Mouse (Mus musculus): Measurements from ENCODE around the gene Gm9495. TPM values are rescaled to one million over a fixed set of nuclear protein-coding genes. Genes with fewer than 3 reads are reported as not detected.
A peak's percentile ranks its signal among the peaks of the same experiment; 100 is the strongest.
"Not testable (repeated sequence)": the region's sequence is repeated elsewhere in the genome, so short reads cannot be mapped to it uniquely, and the experiment has no call there.

Gene Gm9495
- total RNA-seq (2017) = not detected in 2 replicates

DNA sequence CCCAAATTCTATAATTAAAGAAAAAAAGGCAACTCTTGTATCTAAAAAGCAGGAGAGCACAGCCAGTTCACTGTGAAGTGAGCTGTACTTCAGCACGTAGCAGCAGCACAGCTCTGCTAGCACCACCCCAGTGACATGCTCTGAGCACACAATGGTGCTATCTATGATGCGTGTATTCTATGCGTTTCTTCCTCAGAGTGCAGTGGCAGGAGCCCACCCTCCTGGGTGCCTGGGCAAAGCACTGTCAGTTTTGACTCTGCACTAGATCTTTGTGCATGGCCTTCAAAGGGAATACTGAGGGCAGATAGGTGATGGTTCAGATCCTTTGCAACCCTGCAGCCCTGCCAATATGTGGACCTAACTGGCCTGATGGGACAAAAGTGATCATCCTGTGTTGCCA is at the start of gene Gm9495:
Gene Gm9495, minus strand, starts transcription at position 101 of the 400 bp plus-strand sequence.
- not testable (repeated sequence) for ATAC-seq (replicated peaks; ENCODE audit: low read depth, poor library complexity, severe bottlenecking)

DNA sequence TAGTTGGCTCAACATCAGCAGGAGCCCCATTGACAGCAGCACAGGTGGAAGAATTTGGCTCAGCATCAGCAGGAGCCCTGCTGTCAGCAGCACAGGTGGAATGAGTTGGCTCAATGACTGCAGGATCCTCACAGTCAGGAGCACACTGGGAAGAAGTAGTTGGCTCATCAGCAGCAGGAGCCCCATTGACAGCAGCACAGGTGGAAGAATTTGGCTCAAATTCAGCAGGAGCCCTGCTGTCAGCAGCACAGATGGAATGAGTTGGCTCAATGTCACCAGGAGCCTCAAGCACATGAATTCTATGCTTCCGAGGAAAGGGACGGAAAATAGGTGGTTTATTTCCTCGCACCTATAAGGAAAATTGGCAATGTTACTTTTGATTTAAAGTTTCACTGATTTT is 21.6 kb upstream of the Gm9495 start:
- ATAC-seq (replicated peaks; ENCODE audit: low read depth, poor library complexity, severe bottlenecking) = not testable (repeated sequence)

DNA sequence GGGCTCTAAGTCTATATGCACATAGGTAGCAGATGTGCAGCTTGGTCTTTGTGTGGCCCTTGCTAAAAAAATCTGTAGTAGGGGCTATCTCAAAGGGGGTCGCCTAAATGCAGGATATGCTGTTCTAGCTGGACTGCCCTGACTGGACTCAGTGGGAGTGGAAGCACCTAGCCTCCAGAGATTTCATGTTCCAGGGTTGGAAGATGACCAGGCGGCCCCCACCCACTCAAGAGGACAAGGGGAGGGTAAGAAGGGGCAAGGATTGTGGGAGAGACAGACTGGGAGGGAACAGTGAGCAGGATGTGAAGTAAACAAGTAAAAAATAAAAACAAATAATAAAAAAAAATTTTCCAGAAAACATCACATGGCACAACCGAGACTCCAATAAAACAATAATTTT is 33.3 kb downstream of the Gm9495 start:
- ATAC-seq (replicated peaks; ENCODE audit: low read depth, poor library complexity, severe bottlenecking) = not testable (repeated sequence)

DNA sequence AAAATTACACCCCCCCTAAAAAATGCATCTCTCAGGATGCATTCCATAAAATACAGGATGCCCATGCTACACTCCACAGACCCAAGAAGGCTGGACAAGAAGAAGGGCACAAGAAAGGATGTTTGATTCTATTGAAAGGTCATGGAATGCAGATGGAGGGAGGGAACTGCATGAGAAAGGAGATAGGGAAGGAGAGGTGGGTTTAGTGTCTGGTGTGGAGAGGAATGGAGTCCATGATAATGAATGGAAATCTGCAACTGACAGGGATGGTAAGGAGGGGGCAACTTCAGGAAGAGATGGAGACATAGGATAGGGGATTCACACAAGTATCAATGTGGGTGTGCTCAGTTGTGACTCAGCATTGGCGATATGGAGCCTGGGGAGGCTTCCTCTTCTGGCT is 39.0 kb downstream of the Gm9495 start:
- ATAC-seq (replicated peaks; ENCODE audit: low read depth, poor library complexity, severe bottlenecking) = no peak

DNA sequence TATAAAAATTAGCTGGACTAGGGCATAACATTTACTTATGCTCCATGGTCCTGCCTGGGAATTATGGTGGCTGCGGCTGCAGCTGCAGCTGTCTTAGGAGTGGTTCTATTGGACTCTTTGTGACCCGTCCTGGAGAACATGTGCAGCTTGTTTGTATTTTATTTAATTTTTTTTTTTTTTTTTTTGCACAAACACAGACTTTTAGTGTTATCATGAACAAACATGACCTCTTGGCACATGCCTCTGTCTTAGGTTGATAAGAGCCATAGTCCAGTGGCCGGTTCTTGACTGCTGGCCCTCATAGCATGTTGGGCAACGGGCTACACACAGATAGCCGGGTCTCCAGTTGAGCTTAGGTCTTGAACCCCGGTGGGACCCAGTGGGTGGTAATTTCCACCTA is 48.6 kb downstream of the Gm9495 start:
- no peak for ATAC-seq (replicated peaks; ENCODE audit: low read depth, poor library complexity, severe bottlenecking)

DNA sequence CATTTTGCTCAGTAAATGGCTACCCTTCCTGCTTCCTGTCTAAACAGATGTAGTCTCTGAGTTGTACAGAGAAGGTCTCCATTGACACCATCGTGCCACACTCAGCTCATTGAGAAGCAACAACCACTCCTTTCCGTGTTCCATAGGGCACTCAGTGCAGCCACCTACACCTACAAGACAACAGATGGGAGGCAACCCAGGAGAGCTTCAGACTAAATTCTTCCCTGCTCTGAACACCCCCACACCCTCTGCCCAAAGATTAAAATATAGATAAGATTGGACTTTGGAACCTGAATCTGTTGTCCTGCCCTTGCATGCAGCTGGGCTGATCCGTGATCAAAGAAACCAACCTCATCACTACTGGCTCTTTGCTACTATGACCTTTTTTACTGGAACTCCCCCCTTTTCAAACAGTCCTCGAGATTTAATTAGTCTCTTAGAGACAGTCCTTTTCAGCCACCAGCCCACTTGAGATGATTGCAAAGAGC is 53.4 kb downstream of the Gm9495 start:
- no peak for ATAC-seq (replicated peaks; ENCODE audit: low read depth, poor library complexity, severe bottlenecking)

DNA sequence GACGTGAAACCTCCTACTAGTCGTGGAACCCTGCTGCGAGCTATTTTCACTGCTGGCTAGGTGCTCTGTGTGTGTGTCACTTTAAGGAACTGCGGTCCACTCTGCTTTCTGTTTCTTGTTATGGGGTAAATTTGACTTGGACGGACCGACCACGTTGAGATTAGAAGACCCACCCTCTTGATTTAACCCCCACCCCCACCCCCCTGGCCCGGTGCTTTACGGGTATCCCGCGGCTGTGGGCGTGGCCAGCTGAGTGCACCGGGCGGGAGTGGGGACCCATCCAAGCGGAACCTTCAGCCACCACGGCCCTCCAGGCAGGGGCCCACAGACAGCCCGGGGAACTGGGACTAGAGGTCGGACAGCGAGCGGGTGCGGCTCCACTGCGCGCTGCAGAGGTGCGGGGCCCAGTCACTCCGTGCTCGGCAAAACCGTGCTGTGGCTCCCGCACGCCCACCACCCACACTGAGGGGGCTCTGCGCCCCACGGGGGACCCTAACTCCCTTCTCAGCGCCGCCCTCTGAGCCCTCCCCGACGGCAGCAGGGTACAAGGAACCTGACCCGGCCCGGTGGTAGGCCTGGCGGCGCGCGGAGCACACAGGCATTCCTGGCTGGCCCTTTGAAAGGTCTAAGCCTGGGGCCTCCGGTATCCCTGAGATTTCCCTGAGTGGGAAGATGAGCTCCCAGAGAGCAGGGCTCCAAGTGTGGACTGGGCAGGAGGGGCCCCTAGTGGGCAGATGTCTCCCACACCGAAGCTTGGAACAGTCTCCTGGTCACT is 54.0 kb downstream of the Gm9495 start:
- ATAC-seq (replicated peaks; ENCODE audit: low read depth, poor library complexity, severe bottlenecking) = peak; percentile 67

DNA sequence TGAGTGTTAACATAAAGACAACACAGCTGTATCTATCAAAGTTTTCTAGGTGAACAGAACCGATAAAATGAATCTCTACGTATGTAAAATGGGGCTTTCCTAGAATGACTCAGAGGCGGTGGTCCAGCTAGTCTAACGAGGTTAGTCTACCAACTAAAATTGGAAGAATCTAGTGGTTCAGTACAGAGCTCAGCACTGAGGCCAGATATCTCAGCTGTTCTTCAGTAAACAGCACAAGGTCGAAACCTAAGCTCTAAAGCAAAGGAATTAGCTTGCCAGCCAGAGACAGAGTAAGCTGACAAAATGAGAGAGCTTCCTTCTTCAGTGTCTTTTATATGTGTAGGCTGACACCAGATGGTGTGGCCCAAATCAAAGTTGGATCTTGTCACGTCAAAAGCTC is 57.2 kb downstream of the Gm9495 start:
- no peak for ATAC-seq (replicated peaks; ENCODE audit: low read depth, poor library complexity, severe bottlenecking)

DNA sequence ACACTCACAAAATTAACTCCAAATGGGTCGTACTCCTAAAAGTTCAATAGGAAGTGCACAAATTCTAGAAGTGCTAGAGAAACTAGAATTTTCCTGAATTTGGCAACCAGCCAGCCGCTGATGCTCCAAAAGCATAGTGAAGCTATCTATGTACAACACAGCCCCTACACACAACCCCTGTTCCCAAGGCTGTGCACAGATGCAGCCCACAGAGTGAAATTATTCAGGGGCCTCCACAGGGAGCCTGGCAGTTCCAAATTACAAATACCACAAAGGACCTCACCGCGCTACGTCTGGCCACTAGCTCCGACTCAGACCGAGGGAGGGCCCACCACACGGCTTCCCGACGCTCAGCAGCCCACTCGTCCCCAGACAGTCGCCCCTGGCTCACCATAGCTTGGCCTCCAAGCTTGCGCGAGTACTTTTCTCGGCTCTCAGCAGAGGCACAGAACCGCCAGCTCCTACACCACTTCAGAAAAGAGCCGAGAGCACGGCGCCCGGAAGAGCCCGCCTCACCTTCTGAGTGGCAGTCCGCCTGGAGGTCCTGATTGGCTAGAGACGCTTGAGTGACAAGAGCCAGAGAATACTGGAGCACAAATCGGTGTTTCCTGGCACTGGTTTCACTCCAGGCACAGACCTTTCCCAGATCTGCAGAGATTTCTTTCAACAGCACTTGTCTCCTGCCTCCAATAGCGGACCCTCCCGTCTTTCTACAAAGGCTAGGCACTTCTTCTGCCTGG is 58.1 kb downstream of the Gm9495 start:
- peak; percentile 96 for ATAC-seq (replicated peaks; ENCODE audit: low read depth, poor library complexity, severe bottlenecking)

DNA sequence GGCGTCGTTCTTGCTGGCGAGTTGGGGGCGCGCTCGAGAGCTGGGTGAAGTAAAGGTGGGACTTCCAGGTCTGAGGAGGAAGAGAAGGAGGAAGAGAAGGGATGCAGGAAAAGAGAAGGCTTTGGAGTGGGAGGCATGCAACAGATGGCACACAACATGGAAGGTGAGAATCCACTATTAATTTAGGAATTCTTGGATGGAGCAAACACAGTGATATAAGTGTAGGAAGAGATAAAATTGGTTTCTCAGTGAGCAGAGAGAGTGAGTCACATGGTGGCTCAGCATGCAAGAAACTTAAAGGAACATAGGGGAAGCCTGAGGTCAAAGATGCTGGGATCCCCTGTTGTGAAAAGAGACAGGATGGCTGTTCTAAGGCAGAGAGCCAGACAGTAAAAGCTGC is 69.0 kb downstream of the Gm9495 start:
- ATAC-seq (replicated peaks; ENCODE audit: low read depth, poor library complexity, severe bottlenecking) = no peak

Other genes starting within 250 kb of the Gm9495 start
- 36.7 and 39.0 TPM in 2 replicates for gene Zfp930, start 244.5 kb downstream of the Gm9495 start, total RNA-seq (2017)
- gene D130040H23Rik, start 182.5 kb downstream of the Gm9495 start, total RNA-seq (2017) = 8.4 and 17.3 TPM in 2 replicates
- gene Gm7697, start 69.4 kb upstream of the Gm9495 start, total RNA-seq (2017) = not detected in 2 replicates
- gene Zfp868, start 172.0 kb upstream of the Gm9495 start, total RNA-seq (2017) = 13.1 and 28.9 TPM in 2 replicates
- gene Zfp964, start 200.9 kb upstream of the Gm9495 start, total RNA-seq (2017) = 0.59 and 0.87 TPM in 2 replicates

Data from common myeloid progenitor, adult 5-6 weeks (primary cell).